In genomic region chr6:115775838-115776237, GRCm38 (mm10) we compare ENCODE assay signal across 9 mouse cellular contexts. TPM values are rescaled to one million over a fixed set of nuclear protein-coding genes. Genes with fewer than 3 reads are reported as not detected.
DNase-seq lines count a peak whose midpoint lies in the region; ATAC-seq lines count a peak whose summit lies in the region.
"Had no signal": no experiment of that assay in that cellular context is flagged by ENCODE, and none has a peak within 500 bp of the region (broad histone marks: within the 10 kb centered on the region; RNA-seq: fewer than 3 reads in every experiment).

No protein-coding gene starts in this region.

- no peaks in the 10 kb centered on the region for H3K27me3 ChIP-seq in megakaryocyte, embryonic 14.5 days (replicated peaks)
- no peaks in the 10 kb centered on the region for H3K27me3 ChIP-seq in forebrain, embryonic 16.5 days (replicated peaks; ENCODE audit: control insufficient read depth, insufficient read depth, low read length)
- H3K27me3 ChIP-seq in hindbrain, embryonic 16.5 days (replicated peaks; ENCODE audit: control insufficient read depth, insufficient read depth, low read length) = no peaks in the 10 kb centered on the region

- peaks cover 21% of the 10 kb centered on the region for H3K36me3 ChIP-seq in megakaryocyte, embryonic 14.5 days (replicated peaks; ENCODE audit: low read length)
- no peaks in the 10 kb centered on the region for H3K36me3 ChIP-seq in forebrain, embryonic 16.5 days (ENCODE audit: control insufficient read depth, insufficient read depth)
- no peaks in the 10 kb centered on the region; the same call in 1 of the 2 replicates for H3K36me3 ChIP-seq in hindbrain, embryonic 16.5 days (ENCODE audit: control insufficient read depth, insufficient read depth, low read length)

- H3K4me2 ChIP-seq in forebrain, embryonic 16.5 days (ENCODE audit: low read length) = peak overlapping the region; percentile 82
- peak overlapping the region; percentile 65 for H3K4me2 ChIP-seq in hindbrain, embryonic 16.5 days (ENCODE audit: low read length)

- H3K27ac ChIP-seq in forebrain, embryonic 16.5 days (ENCODE audit: low read length) = no peak overlapping the region
- H3K27ac ChIP-seq in hindbrain, embryonic 16.5 days (ENCODE audit: low read depth, low read length) = no peak overlapping the region
- H3K27ac ChIP-seq: macrophage had no signal

- peak; percentile 91 for DNase-seq in skeletal muscle tissue, adult 2 months (ENCODE audit: low read depth, low spot score)
- no peak for DNase-seq in spleen, postnatal 4 days (ENCODE audit: low spot score in 2 of 2)
- no peak for DNase-seq in layer of hippocampus, adult 8-10 months (ENCODE audit: low spot score in 2 of 2)
- DNase-seq in spleen, postnatal 36 days (ENCODE audit: low spot score in 2 of 2) = no peak

- H3K9ac ChIP-seq in forebrain, embryonic 16.5 days (replicated peaks; ENCODE audit: low read depth, low read length) = peak overlapping the region; percentile 95
- H3K9ac ChIP-seq in hindbrain, embryonic 16.5 days (ENCODE audit: low read depth, low read length) = peak overlapping the region; percentile 79; the same call in 1 of the 2 replicates

- WGBS in forebrain, embryonic 16.5 days = 46% methylated on average over 3 of the region's 3 CpGs
- 43% methylated on average over 3 of the region's 3 CpGs for WGBS in hindbrain, embryonic 16.5 days

- ATAC-seq in megakaryocyte, adult 5-6 weeks (ENCODE audit: poor library complexity, severe bottlenecking) = no peak
- ATAC-seq in forebrain, embryonic 16.5 days = no peak
- ATAC-seq in hindbrain, embryonic 16.5 days = no peak

- H3K9me3 ChIP-seq in megakaryocyte, embryonic 14.5 days = no peaks in the 10 kb centered on the region
- no peaks in the 10 kb centered on the region for H3K9me3 ChIP-seq in forebrain, embryonic 16.5 days (ENCODE audit: control insufficient read depth, low read length)
- no peaks in the 10 kb centered on the region for H3K9me3 ChIP-seq in hindbrain, embryonic 16.5 days (ENCODE audit: control insufficient read depth, low read length)

- peak overlapping the region; percentile 30 for H3K4me3 ChIP-seq in megakaryocyte, embryonic 14.5 days (replicated peaks)
- peak overlapping the region; percentile 90 for H3K4me3 ChIP-seq in forebrain, embryonic 16.5 days (replicated peaks; ENCODE audit: low read length)
- H3K4me3 ChIP-seq in hindbrain, embryonic 16.5 days (ENCODE audit: low read length) = peak overlapping the region; percentile 75

- H3K4me1 ChIP-seq in megakaryocyte, embryonic 14.5 days = peaks cover 57% of the 10 kb centered on the region
- peaks cover 24% of the 10 kb centered on the region for H3K4me1 ChIP-seq in forebrain, embryonic 16.5 days (replicated peaks; ENCODE audit: control insufficient read depth, insufficient read depth, low read length)
- peaks cover 24% of the 10 kb centered on the region for H3K4me1 ChIP-seq in hindbrain, embryonic 16.5 days (ENCODE audit: control insufficient read depth, insufficient read depth, low read depth, low read length)

RNA-seq across cellular contexts. Expression of gene Cand2, which starts 1.5 kb away (rescaled TPM):
- polyA plus RNA-seq in megakaryocyte, embryonic 14.5 days (2012; ENCODE audit: insufficient read depth, low replicate concordance) = 7.0 and 7.1 TPM in 2 replicates
- total RNA-seq in megakaryocyte, adult 5-6 weeks (2015) = 0.34 and 0.38 TPM in 2 replicates
- 0.07 and 0.24 TPM in 2 replicates for total RNA-seq in megakaryocyte, adult 5-6 weeks (2017)
- polyA plus RNA-seq in forebrain, embryonic 16.5 days (2015; fragmentation: Nextera tagmentation; extraction: Ambion mirVana) = 16.7 and 17.9 TPM in 2 replicates
- 10.0 and 13.9 TPM in 2 replicates for polyA plus RNA-seq in hindbrain, embryonic 16.5 days (2015; fragmentation: Nextera tagmentation; extraction: Ambion mirVana)
- 1 to 10 TPM; 2.5 to 4.7 (median 3.4) TPM for total RNA-seq in layer of hippocampus, adult 8-10 months (2022)

RNA-seq across cellular contexts. Expression of gene Tmem40, which starts 13.6 kb away (rescaled TPM):
- 650 and 2,177 TPM in 2 replicates for polyA plus RNA-seq in megakaryocyte, embryonic 14.5 days (2012; ENCODE audit: insufficient read depth, low replicate concordance)
- total RNA-seq in megakaryocyte, adult 5-6 weeks (2015) = 7.7 and 12.4 TPM in 2 replicates
- total RNA-seq in megakaryocyte, adult 5-6 weeks (2017) = 7.7 and 15.2 TPM in 2 replicates
- polyA plus RNA-seq in forebrain, embryonic 16.5 days (2015; fragmentation: Nextera tagmentation; extraction: Ambion mirVana) = 0.91 TPM in 1 of 2 replicates, not detected in the other
- polyA plus RNA-seq in hindbrain, embryonic 16.5 days (2015; fragmentation: Nextera tagmentation; extraction: Ambion mirVana) = 1.9 TPM in 2 replicates
- total RNA-seq in layer of hippocampus, adult 8-10 months (2022) = under 1 TPM in 3 of 4 experiments, not detected in 1; 0.55 to 0.62 (median 0.59) TPM

RNA-seq across cellular contexts. Expression of gene Rpl32, which starts 32.7 kb away (rescaled TPM):
- 500 and 629 TPM in 2 replicates for polyA plus RNA-seq in megakaryocyte, embryonic 14.5 days (2012; ENCODE audit: insufficient read depth, low replicate concordance)
- total RNA-seq in megakaryocyte, adult 5-6 weeks (2015) = 2,908 and 2,972 TPM in 2 replicates
- total RNA-seq in megakaryocyte, adult 5-6 weeks (2017) = 3,179 and 3,683 TPM in 2 replicates
- 1,104 and 1,269 TPM in 2 replicates for polyA plus RNA-seq in forebrain, embryonic 16.5 days (2015; fragmentation: Nextera tagmentation; extraction: Ambion mirVana)
- polyA plus RNA-seq in hindbrain, embryonic 16.5 days (2015; fragmentation: Nextera tagmentation; extraction: Ambion mirVana) = 854 and 884 TPM in 2 replicates
- total RNA-seq in layer of hippocampus, adult 8-10 months (2022) = 100 to 1,000 TPM; 486 to 663 (median 564) TPM

Comparison
In these comparisons a context has a peak if more than half of its experiments do, and no peak if none do; other contexts are left out.
1. H3K4me3 ChIP-seq: peak in every context shown above with its lines; median percentile 90 in forebrain, embryonic 16.5 days; 75 in hindbrain, embryonic 16.5 days; 30 in megakaryocyte, embryonic 14.5 days.
2. RNA of gene Tmem40, which starts 13.6 kb away (polyA plus RNA-seq): 650 to 2,177 TPM in megakaryocyte, embryonic 14.5 days; 1.9 TPM in hindbrain, embryonic 16.5 days and 0.91 TPM in forebrain, embryonic 16.5 days; every median in the first group is over 100 times any median in the second.